Mouse (Mus musculus) erythroblast, adult 5-6 weeks (primary cell): ENCODE measurements around the gene Fitm2. TPM values are rescaled to one million over a fixed set of nuclear protein-coding genes. Genes with fewer than 3 reads are reported as not detected.
A peak's percentile ranks its signal among the peaks of the same experiment; 100 is the strongest.

ENCODE experiments used
- ATAC-seq: replicated peaks from 2 replicates; pipeline ENCODE4 v1.8.0; 2016; ENCODE audit warnings: moderate number of reproducible peaks, mild to moderate bottlenecking, moderate TSS enrichment, inconsistent platforms; ENCODE audit not compliant: poor library complexity, low FRiP score, severe bottlenecking
- total RNA-seq, 2 experiments: library from RNA; stranded (forward) in 1 of 2; stranded (reverse) in 1 of 2; fragments of 150-400 nt in 1 of 2; fragments of 200-764, 138-1000 nt in 1 of 2; gene quantifications; 2 replicates each; pipeline versions ENCODE4 v1.2.3 to v1.2.4; 2015 to 2017; ENCODE audit warnings: low replicate concordance in 2 of 2

Gene Fitm2
- total RNA-seq, 2 experiments from 2014 or later: 0.77 TPM; not detected in 1

- no peak; the same call in 1 of the 2 replicates for ATAC-seq
Measured at GRCm38 (mm10) chr2:163433971-163434370, 38.5 kb downstream of the Fitm2 start.

GRCm38 (mm10) chr2:163431289-163431688 lies 41.1 kb downstream of the Fitm2 start:
- ATAC-seq: no peak

GRCm38 (mm10) chr2:163428346-163429011 lies 44.0 kb downstream of the Fitm2 start:
- no peak for ATAC-seq

- ATAC-seq: no peak
Measured at GRCm38 (mm10) chr2:163424597-163424996, 47.8 kb downstream of the Fitm2 start, which contains the start of gene Oser1. Gene Oser1 (minus strand): TSS chr2:163424697.

GRCm38 (mm10) chr2:163422895-163423660 lies 49.4 kb downstream of the Fitm2 start:
- ATAC-seq: no peak

- no peak for ATAC-seq
Measured at GRCm38 (mm10) chr2:163420366-163420886, 52.0 kb downstream of the Fitm2 start.

- peak; percentile 97 for ATAC-seq
Measured at GRCm38 (mm10) chr2:163419346-163420045, 52.9 kb downstream of the Fitm2 start.

- peak; percentile 43 for ATAC-seq
Measured at GRCm38 (mm10) chr2:163418841-163419345, 53.5 kb downstream of the Fitm2 start.

GRCm38 (mm10) chr2:163417830-163418229 lies 54.6 kb downstream of the Fitm2 start:
- ATAC-seq: no peak

- ATAC-seq: no peak
Measured at GRCm38 (mm10) chr2:163417026-163417425, 55.4 kb downstream of the Fitm2 start.

Other genes with a start within 250 kb of the Fitm2 start
- not detected in 2 replicates for gene Jph2, start 74.6 kb downstream of the Fitm2 start, total RNA-seq (2015; ENCODE audit: low replicate concordance)
- gene Jph2, start 74.6 kb downstream of the Fitm2 start, total RNA-seq (2017; ENCODE audit: low replicate concordance): 0.14 TPM in 1 of 2 replicates, not detected in the other
- 15.5 and 27.5 TPM in 2 replicates for gene Oser1, start 47.9 kb downstream of the Fitm2 start, total RNA-seq (2015; ENCODE audit: low replicate concordance)
- gene Oser1, start 47.9 kb downstream of the Fitm2 start, total RNA-seq (2017; ENCODE audit: low replicate concordance): 21.6 and 26.3 TPM in 2 replicates
- gene Gdap1l1, start 34.2 kb downstream of the Fitm2 start, total RNA-seq (2015; ENCODE audit: low replicate concordance): not detected in 2 replicates
- not detected in 2 replicates for gene Gdap1l1, start 34.2 kb downstream of the Fitm2 start, total RNA-seq (2017; ENCODE audit: low replicate concordance)
- not detected in 2 replicates for gene R3hdml, start 19.7 kb upstream of the Fitm2 start, total RNA-seq (2015; ENCODE audit: low replicate concordance)
- not detected in 2 replicates for gene R3hdml, start 19.7 kb upstream of the Fitm2 start, total RNA-seq (2017; ENCODE audit: low replicate concordance)
- not detected in 2 replicates for gene Hnf4a, start 34.2 kb upstream of the Fitm2 start, total RNA-seq (2015; ENCODE audit: low replicate concordance)
- gene Hnf4a, start 34.2 kb upstream of the Fitm2 start, total RNA-seq (2017; ENCODE audit: low replicate concordance): 0.26 and 0.42 TPM in 2 replicates
- gene Ttpal, start 129.7 kb upstream of the Fitm2 start, total RNA-seq (2015; ENCODE audit: low replicate concordance): 6.5 and 10.0 TPM in 2 replicates
- 5.5 and 8.8 TPM in 2 replicates for gene Ttpal, start 129.7 kb upstream of the Fitm2 start, total RNA-seq (2017; ENCODE audit: low replicate concordance)
- gene Serinc3, start 172.5 kb upstream of the Fitm2 start, total RNA-seq (2015; ENCODE audit: low replicate concordance): 1,365 and 1,400 TPM in 2 replicates
- gene Serinc3, start 172.5 kb upstream of the Fitm2 start, total RNA-seq (2017; ENCODE audit: low replicate concordance): 1,814 and 2,055 TPM in 2 replicates
- 15.0 and 25.0 TPM in 2 replicates for gene Pkig, start 185.8 kb upstream of the Fitm2 start, total RNA-seq (2015; ENCODE audit: low replicate concordance)
- 23.4 and 25.2 TPM in 2 replicates for gene Pkig, start 185.8 kb upstream of the Fitm2 start, total RNA-seq (2017; ENCODE audit: low replicate concordance)